Mouse (Mus musculus) adrenal gland, adult 8-10 months (tissue): ENCODE data around the gene Matn1. TPM values are rescaled to one million over a fixed set of nuclear protein-coding genes. Genes with fewer than 3 reads are reported as not detected.
A peak's percentile ranks its signal among the peaks of the same experiment; 100 is the strongest.

Source experiments
- DNase-seq: peaks from one replicate; pipeline ENCODE4 v3.0.0; 2022
- total RNA-seq, 4 experiments: library from RNA; stranded (reverse); gene quantifications; 2 replicates each; pipeline ENCODE4 v1.2.4; 2022

Matn1 gene
- total RNA-seq = not detected

- DNase-seq = no peak
Measured at GRCm38 (mm10) chr4:130944112-130944511, at the start of gene Matn1. Matn1 (plus strand) TSS chr4:130944385.

GRCm38 (mm10) chr4:130895701-130896100, 48.5 kb upstream of the Matn1 start:
- no peak for DNase-seq

- no peak for DNase-seq
Measured at GRCm38 (mm10) chr4:130896372-130896771, 47.8 kb upstream of the Matn1 start.

- no peak for DNase-seq
Measured at GRCm38 (mm10) chr4:130899383-130899781, 44.8 kb upstream of the Matn1 start.

DNA sequence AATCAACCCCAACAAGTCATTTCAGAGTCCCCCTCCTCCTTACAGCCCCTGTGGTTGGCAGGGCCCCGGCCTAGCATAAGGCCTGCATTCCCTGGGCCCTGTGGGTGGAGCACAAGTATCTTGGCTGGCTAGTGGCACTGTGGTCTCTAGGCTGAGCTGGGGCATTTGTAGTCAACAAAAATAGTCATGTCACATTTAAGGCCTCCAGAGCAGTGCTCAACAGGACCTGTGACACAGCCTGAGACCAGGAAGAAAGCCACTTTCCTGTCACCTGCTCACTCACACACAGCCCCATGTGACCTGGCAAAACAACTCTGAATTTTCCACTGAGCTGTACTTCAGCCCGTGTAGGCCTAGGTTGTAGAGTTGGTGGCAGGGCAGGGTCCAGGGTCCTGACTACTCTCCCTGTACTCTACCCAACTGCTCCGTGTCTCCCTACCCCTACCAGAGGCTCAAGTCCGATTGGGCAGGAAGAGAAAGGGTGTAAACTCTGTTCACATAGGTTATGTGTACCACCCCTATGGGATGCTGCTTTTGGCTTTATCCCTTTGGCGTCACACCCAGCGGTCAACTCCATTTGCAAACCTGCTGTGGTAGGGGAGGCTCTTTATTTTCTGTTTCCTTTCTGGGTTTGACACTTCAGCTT, 44.3 kb upstream of the Matn1 start:
- DNase-seq = no peak

DNA sequence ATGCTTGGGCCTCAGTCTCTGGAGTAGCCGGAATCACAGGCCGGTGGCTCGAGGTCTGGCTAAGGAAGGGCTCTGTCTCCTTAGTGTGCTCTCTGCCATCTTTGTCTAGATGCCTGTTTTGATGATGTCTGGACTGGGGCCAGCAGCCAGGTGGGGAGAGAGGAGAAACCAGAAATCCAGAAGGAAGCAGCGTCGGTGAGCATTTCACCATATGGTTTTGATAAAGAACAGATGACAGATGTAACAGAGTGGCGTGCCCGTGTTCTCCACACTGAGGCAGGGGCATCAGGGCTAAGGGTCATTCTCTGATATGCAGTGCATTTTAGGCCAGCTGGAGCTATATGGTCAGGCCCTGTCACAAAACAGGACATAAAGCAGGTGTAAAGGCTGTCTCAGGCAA, 43.4 kb upstream of the Matn1 start:
- DNase-seq = no peak

- no peak for DNase-seq
Measured at GRCm38 (mm10) chr4:130902289-130902781, 41.9 kb upstream of the Matn1 start.

GRCm38 (mm10) chr4:130905025-130905424, 39.2 kb upstream of the Matn1 start:
- DNase-seq = no peak

- DNase-seq = no peak
Measured at GRCm38 (mm10) chr4:130905882-130906281, 38.3 kb upstream of the Matn1 start.

- DNase-seq = peak; percentile 32
Measured at GRCm38 (mm10) chr4:130906296-130906695, 37.9 kb upstream of the Matn1 start.

DNA sequence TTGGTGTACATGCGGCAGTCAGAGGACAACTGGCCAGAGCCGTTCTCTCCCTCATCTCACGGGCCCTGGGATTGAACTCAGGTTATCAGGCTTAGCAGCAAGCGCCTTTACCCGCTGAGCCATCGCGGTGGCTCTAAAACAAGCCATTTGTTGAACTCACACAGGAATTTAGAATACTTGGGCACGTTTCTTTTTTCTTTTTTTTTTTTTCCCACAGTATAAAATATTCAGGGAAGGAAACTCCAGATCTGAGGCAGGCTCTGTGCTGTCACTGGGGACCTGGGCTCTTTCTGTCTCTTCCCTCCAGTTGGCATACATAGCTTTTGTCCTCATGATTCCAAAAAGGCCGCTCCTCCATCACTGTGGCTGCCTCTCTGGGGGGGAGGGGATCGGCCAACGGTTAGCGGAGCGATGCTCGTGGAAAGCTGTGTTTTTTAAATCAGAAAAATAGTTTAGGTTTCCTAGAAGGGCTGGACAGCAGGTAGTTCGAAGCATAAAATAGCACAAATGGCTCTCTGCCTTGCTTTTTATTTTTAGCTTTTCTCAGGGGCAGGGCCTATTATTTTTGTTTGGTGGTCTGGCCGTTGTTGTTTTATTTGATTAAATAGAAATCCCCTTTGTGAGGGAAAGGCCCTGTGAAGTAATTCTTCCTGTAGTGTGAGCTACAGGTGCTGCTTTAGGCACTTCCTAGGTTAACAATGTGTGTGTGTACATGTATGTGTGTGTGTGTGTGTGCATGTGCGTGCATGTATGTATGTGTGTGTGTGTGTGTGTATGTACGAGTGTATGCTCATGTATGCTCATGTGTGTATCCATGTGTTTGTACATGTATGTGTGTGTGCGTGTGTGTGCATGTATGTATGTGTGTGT, 36.8 kb upstream of the Matn1 start:
- no peak for DNase-seq

DNA sequence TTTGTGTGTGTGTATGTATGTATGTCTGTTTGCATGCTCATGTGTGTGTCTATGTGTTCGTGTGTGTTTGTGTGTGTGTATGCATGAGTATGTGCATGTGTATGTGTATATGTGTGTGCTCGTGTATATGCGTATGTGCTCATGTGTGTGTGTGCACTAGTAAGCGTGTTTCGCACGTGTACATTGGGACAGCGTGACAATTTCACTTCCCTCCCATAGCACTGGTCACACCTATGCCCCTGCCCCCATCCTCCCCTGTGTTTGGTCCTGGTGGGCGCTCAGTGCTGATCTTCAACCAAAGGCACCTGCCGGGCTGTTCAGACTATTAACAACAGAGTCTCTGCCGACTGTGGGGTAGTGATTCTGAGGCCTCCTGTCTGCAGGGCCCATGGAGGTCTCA, 36.1 kb upstream of the Matn1 start:
- DNase-seq = no peak

GRCm38 (mm10) chr4:130909167-130909874, 34.9 kb upstream of the Matn1 start:
- DNase-seq = no peak

- DNase-seq = no peak
Measured at GRCm38 (mm10) chr4:130910666-130911065, 33.5 kb upstream of the Matn1 start.

- no peak for DNase-seq
Measured at GRCm38 (mm10) chr4:130912626-130913025, 31.6 kb upstream of the Matn1 start.

GRCm38 (mm10) chr4:130913077-130913476, 31.1 kb upstream of the Matn1 start, which contains the start of gene Laptm5:
Laptm5 (plus strand) TSS chr4:130913125.
- no peak for DNase-seq

GRCm38 (mm10) chr4:130913511-130913910, 30.7 kb upstream of the Matn1 start:
- DNase-seq = no peak

- no peak for DNase-seq
Measured at GRCm38 (mm10) chr4:130914011-130914410, 30.2 kb upstream of the Matn1 start.

- DNase-seq = no peak
Measured at GRCm38 (mm10) chr4:130914527-130914926, 29.7 kb upstream of the Matn1 start.

- no peak for DNase-seq
Measured at GRCm38 (mm10) chr4:130915006-130915667, 29.0 kb upstream of the Matn1 start.

GRCm38 (mm10) chr4:130915668-130916035, 28.5 kb upstream of the Matn1 start:
- no peak for DNase-seq

GRCm38 (mm10) chr4:130916639-130917038, 27.5 kb upstream of the Matn1 start:
- DNase-seq = no peak

GRCm38 (mm10) chr4:130917564-130917963, 26.6 kb upstream of the Matn1 start:
- no peak for DNase-seq
